Mouse (Mus musculus) thymus, postnatal 0 days (tissue): Measurements from ENCODE around the gene Zfp9. TPM values are rescaled to one million over a fixed set of nuclear protein-coding genes. Genes with fewer than 3 reads are reported as not detected.

Experiments
- DNase-seq: peaks from one replicate; pipeline ENCODE4 v3.0.0-alpha.2; 2015; ENCODE audit warnings: low spot score
- microRNA-seq: library from miRNA; unstranded; fragments of <30 nt; microRNA quantifications from one replicate; pipeline ENCODE4, GENCODE M21; 2016; ENCODE audit warnings: borderline number of aligned reads
- polyA plus RNA-seq: library from polyadenylated mRNA; unstranded; fragments of >200 nt; fragmentation: Nextera tagmentation; extraction: Ambion mirVana; gene quantifications from 2 replicates; pipeline ENCODE4 v1.2.1, GENCODE M21; 2015

The Zfp9 gene
- 0.73 and 0.76 TPM in 2 replicates for polyA plus RNA-seq

- no peak for DNase-seq
Measured at GRCm38 (mm10) chr6:118478957-118479708, at the start of gene Zfp9. TSS of gene Zfp9 (minus strand) at chr6:118479320.

- no peak for DNase-seq
Measured at GRCm38 (mm10) chr6:118520668-118521067, 41.5 kb upstream of the Zfp9 start.

GRCm38 (mm10) chr6:118513335-118514012 is 34.4 kb upstream of the Zfp9 start:
- no peak for DNase-seq

- no peak for DNase-seq
Measured at GRCm38 (mm10) chr6:118499010-118499409, 19.9 kb upstream of the Zfp9 start.

GRCm38 (mm10) chr6:118482125-118482524 is 3.0 kb upstream of the Zfp9 start:
- DNase-seq = no peak

GRCm38 (mm10) chr6:118477875-118478785 is 990 bp downstream of the Zfp9 start:
- DNase-seq = no peak

GRCm38 (mm10) chr6:118462069-118462705 is 16.9 kb downstream of the Zfp9 start:
- no peak for DNase-seq

GRCm38 (mm10) chr6:118457726-118458125 is 21.4 kb downstream of the Zfp9 start:
- no peak for DNase-seq

- DNase-seq = peak; percentile 83
Measured at GRCm38 (mm10) chr6:118455042-118455631, 24.0 kb downstream of the Zfp9 start, which contains the start of gene Zfp248. TSS of gene Zfp248 (minus strand) at chr6:118455528.

GRCm38 (mm10) chr6:118454452-118454851 is 24.7 kb downstream of the Zfp9 start:
- DNase-seq = no peak

- no peak for DNase-seq
Measured at GRCm38 (mm10) chr6:118431502-118431901, 47.6 kb downstream of the Zfp9 start.

GRCm38 (mm10) chr6:118426666-118427065 is 52.5 kb downstream of the Zfp9 start:
- DNase-seq = no peak

- peak; percentile 96 for DNase-seq
Measured at GRCm38 (mm10) chr6:118419050-118419920, 59.8 kb downstream of the Zfp9 start, which contains the start of gene Bms1. TSS of gene Bms1 (minus strand) at chr6:118419474.

Small RNA genes within 50 kb of the gene (microRNA-seq; reads per million reads assigned to microRNA genes)
- gene Gm25953 = not detected

Other genes with a start within 250 kb of the Zfp9 start
- gene Bms1, start 59.8 kb downstream of the Zfp9 start, polyA plus RNA-seq = 26.6 and 27.9 TPM in 2 replicates
- gene Zfp248, start 23.8 kb downstream of the Zfp9 start, polyA plus RNA-seq = 2.7 and 3.7 TPM in 2 replicates
- 13.3 and 16.2 TPM in 2 replicates for gene Ankrd26, start 82.9 kb upstream of the Zfp9 start, polyA plus RNA-seq